Mouse (Mus musculus) cortical plate, adult 2 months (tissue): ENCODE data around the gene Il4ra. TPM values are rescaled to one million over a fixed set of nuclear protein-coding genes. Genes with fewer than 3 reads are reported as not detected.

ENCODE experiments used
- H3K27ac ChIP-seq: fragments of 200-500 bp; 2 replicates; pipeline ENCODE4 v1.5.1; 2012; ENCODE audit warnings: low read length, control low read depth, inconsistent platforms; ENCODE audit not compliant: insufficient read depth
- H3K4me1 ChIP-seq: fragments of 200-500 bp; 2 replicates; pipeline ENCODE4 v1.6.1; 2011; ENCODE audit warnings: low read length; ENCODE audit not compliant: control insufficient read depth, insufficient read depth
- H3K4me3 ChIP-seq: fragments of 200-500 bp; 2 replicates; pipeline ENCODE4 v1.5.1; 2011; ENCODE audit warnings: mild to moderate bottlenecking, low read length, control low read depth; ENCODE audit not compliant: insufficient read depth
- CTCF ChIP-seq: fragments of 200-500 bp; IDR thresholded peaks from 2 replicates; pipeline ENCODE4 v1.5.1; 2011; ENCODE audit warnings: mild to moderate bottlenecking, control low read depth, low read length; ENCODE audit not compliant: insufficient read depth; ENCODE audit errors: extremely low read depth
- POLR2A ChIP-seq: fragments of 200-500 bp; IDR thresholded peaks from 2 replicates; pipeline ENCODE4 v1.6.1; 2011; ENCODE audit warnings: mild to moderate bottlenecking, low read length, control low read depth; ENCODE audit not compliant: insufficient read depth; ENCODE audit errors: extremely low read depth
- polyA plus RNA-seq: library from polyadenylated mRNA; depleted of rRNA; stranded (reverse); fragments of >200 nt; gene quantifications from 2 replicates; pipeline ENCODE4 v1.2.3, GENCODE M21; 2012

The Il4ra gene
- polyA plus RNA-seq, 1 experiment = 6.2 TPM

GRCm38 (mm10) chr7:125556865-125557264, 4.9 kb downstream of the Il4ra start:
- Histone ChIP-seq H3K4me1 (0 out of 2 replicates have a peak, but pooled peaks cover 2% of the 10 kb centered on the region), H3K4me3 (no peak overlapping the region), H3K27ac (no peak overlapping the region)
- TF ChIP-seq CTCF (no peak), POLR2A (no peak)

GRCm38 (mm10) chr7:125558401-125558945, 6.6 kb downstream of the Il4ra start:
- H3K4me3 ChIP-seq = no peak overlapping the region
- no peak overlapping the region for H3K27ac ChIP-seq
- H3K4me1 ChIP-seq = 0 out of 2 replicates have a peak, but pooled peaks cover 2% of the 10 kb centered on the region
- no peak for TF ChIP-seq POLR2A
- no peak for TF ChIP-seq CTCF

- Histone ChIP-seq H3K4me1 (0 out of 2 replicates have a peak, but pooled peaks cover 2% of the 10 kb centered on the region), H3K4me3 (no peak overlapping the region), H3K27ac (no peak overlapping the region)
- TF ChIP-seq POLR2A (no peak), CTCF (no peak)
Observed at GRCm38 (mm10) chr7:125558997-125559396, 7.1 kb downstream of the Il4ra start.

- TF ChIP-seq POLR2A (no peak), CTCF (no peak)
- H3K27ac ChIP-seq = no peak overlapping the region
- no peak overlapping the region for H3K4me3 ChIP-seq
- H3K4me1 ChIP-seq = 0 out of 2 replicates have a peak, but pooled peaks cover 2% of the 10 kb centered on the region
Observed at GRCm38 (mm10) chr7:125559537-125559936, 7.6 kb downstream of the Il4ra start.

GRCm38 (mm10) chr7:125560146-125560785, 8.3 kb downstream of the Il4ra start:
- Histone ChIP-seq H3K27ac (no peak overlapping the region), H3K4me3 (no peak overlapping the region), H3K4me1 (0 out of 2 replicates have a peak, but pooled peaks cover 2% of the 10 kb centered on the region)
- TF ChIP-seq CTCF = no peak
- no peak for TF ChIP-seq POLR2A

GRCm38 (mm10) chr7:125561085-125561690, 9.3 kb downstream of the Il4ra start:
- Histone ChIP-seq H3K4me1 (0 out of 2 replicates have a peak, but pooled peaks cover 2% of the 10 kb centered on the region), H3K4me3 (no peak overlapping the region), H3K27ac (no peak overlapping the region)
- no peak for TF ChIP-seq POLR2A
- TF ChIP-seq CTCF = no peak

GRCm38 (mm10) chr7:125562413-125562812, 10.5 kb downstream of the Il4ra start:
- Histone ChIP-seq H3K4me1 (0 out of 2 replicates have a peak, but pooled peaks cover 2% of the 10 kb centered on the region), H3K27ac (no peak overlapping the region), H3K4me3 (no peak overlapping the region)
- TF ChIP-seq POLR2A = no peak
- TF ChIP-seq CTCF = no peak

- no peak overlapping the region for H3K4me3 ChIP-seq
- no peak overlapping the region for H3K27ac ChIP-seq
- 0 out of 2 replicates have a peak, but pooled peaks cover 2% of the 10 kb centered on the region for H3K4me1 ChIP-seq
- TF ChIP-seq CTCF (no peak), POLR2A (no peak)
Observed at GRCm38 (mm10) chr7:125563093-125563492, 11.2 kb downstream of the Il4ra start.

GRCm38 (mm10) chr7:125564316-125565024, 12.6 kb downstream of the Il4ra start:
- Histone ChIP-seq H3K4me3 (no peak overlapping the region), H3K27ac (no peak overlapping the region), H3K4me1 (0 out of 2 replicates have a peak, but pooled peaks cover 2% of the 10 kb centered on the region)
- TF ChIP-seq CTCF = no peak
- no peak for TF ChIP-seq POLR2A
